Mouse (Mus musculus) kidney, embryonic 16.5 days (tissue): ENCODE data around the gene Rad21l. TPM values are rescaled to one million over a fixed set of nuclear protein-coding genes. Genes with fewer than 3 reads are reported as not detected.

Source experiments
- ATAC-seq: fragments of 200-750 bp; cut with Nextera tagmentation; 2 replicates; pipeline ENCODE4 v1.8.0; 2017; ENCODE audit warnings: moderate TSS enrichment; ENCODE audit not compliant: low FRiP score, low TSS enrichment
- H3K27ac ChIP-seq: fragments of 300-500 bp; sonication (generic); 2 replicates; pipeline ENCODE4 v1.5.1; 2014; ENCODE audit warnings: low read length
- H3K27me3 ChIP-seq: fragments of 300-500 bp; sonication (generic); 2 replicates; pipeline ENCODE4 v1.6.1; 2014; ENCODE audit warnings: low read length, control low read depth, mixed read lengths; ENCODE audit not compliant: insufficient read depth
- H3K36me3 ChIP-seq: fragments of 300-500 bp; sonication (generic); 2 replicates; pipeline ENCODE4 v1.6.1; 2014; ENCODE audit warnings: low read length, control low read depth, mixed read lengths; ENCODE audit not compliant: insufficient read depth
- H3K4me1 ChIP-seq: fragments of 300-500 bp; sonication (generic); 2 replicates; pipeline ENCODE4 v1.6.1; 2014; ENCODE audit warnings: low read length, control low read depth, mixed read lengths; ENCODE audit not compliant: insufficient read depth
- H3K4me2 ChIP-seq: fragments of 300-500 bp; sonication (generic); replicated peaks from 2 replicates; pipeline ENCODE4 v1.6.1; 2014; ENCODE audit warnings: low read depth, low read length
- H3K4me3 ChIP-seq: fragments of 300-500 bp; sonication (generic); 2 replicates; pipeline ENCODE4 v1.5.1; 2014; ENCODE audit warnings: mild to moderate bottlenecking, low read length
- H3K9ac ChIP-seq: fragments of 300-500 bp; sonication (generic); replicated peaks from 2 replicates; pipeline ENCODE4 v1.6.1; 2014; ENCODE audit warnings: low read length
- H3K9me3 ChIP-seq: fragments of 300-500 bp; sonication (generic); 2 replicates; pipeline ENCODE4 v1.6.1; 2016; ENCODE audit warnings: low read length, control low read depth
- WGBS: fragments of 180-500 bp; shearing (Covaris S2); extraction: QIAGEN DNeasy Blood & Tissue Kit; methylation state at CpG from one replicate; pipeline ENCODE4 v1.1.7; 2014; 5-methylcytosine and 5-hydroxymethylcytosine counted together
- polyA plus RNA-seq: library from polyadenylated mRNA; unstranded; fragments of >200 nt; fragmentation: Nextera tagmentation; extraction: Ambion mirVana; gene quantifications from 2 replicates; pipeline ENCODE4 v1.2.1, GENCODE M21; 2015

Rad21l gene
- polyA plus RNA-seq, 1 experiment from 2014 or later: not detected

- no peak overlapping the region for H3K4me2 ChIP-seq
- no peak for ATAC-seq
- no peak overlapping the region for H3K9ac ChIP-seq
- 59% methylated on average over 2 of the region's 2 CpGs for WGBS
- no peaks in the 10 kb centered on the region for H3K27me3 ChIP-seq
- no peaks in the 10 kb centered on the region for H3K36me3 ChIP-seq
- H3K9me3 ChIP-seq: no peaks in the 10 kb centered on the region
- H3K4me3 ChIP-seq: no peak overlapping the region
- no peak overlapping the region for H3K27ac ChIP-seq
- H3K4me1 ChIP-seq: no peaks in the 10 kb centered on the region
Measured at GRCm38 (mm10) chr2:151676234-151676633, 7.9 kb upstream of the Rad21l start.

GRCm38 (mm10) chr2:151670968-151671329 lies 2.6 kb upstream of the Rad21l start:
- H3K36me3 ChIP-seq: no peaks in the 10 kb centered on the region
- no peak overlapping the region for H3K27ac ChIP-seq
- ATAC-seq: no peak
- H3K27me3 ChIP-seq: peaks cover 6% of the 10 kb centered on the region
- H3K4me2 ChIP-seq: no peak overlapping the region
- 67% methylated on average over 1 of the region's 1 CpGs for WGBS
- H3K9me3 ChIP-seq: no peaks in the 10 kb centered on the region
- H3K9ac ChIP-seq: no peak overlapping the region
- no peak overlapping the region for H3K4me3 ChIP-seq
- H3K4me1 ChIP-seq: 0 out of 2 replicates have a peak, but pooled peaks cover 3% of the 10 kb centered on the region

DNA sequence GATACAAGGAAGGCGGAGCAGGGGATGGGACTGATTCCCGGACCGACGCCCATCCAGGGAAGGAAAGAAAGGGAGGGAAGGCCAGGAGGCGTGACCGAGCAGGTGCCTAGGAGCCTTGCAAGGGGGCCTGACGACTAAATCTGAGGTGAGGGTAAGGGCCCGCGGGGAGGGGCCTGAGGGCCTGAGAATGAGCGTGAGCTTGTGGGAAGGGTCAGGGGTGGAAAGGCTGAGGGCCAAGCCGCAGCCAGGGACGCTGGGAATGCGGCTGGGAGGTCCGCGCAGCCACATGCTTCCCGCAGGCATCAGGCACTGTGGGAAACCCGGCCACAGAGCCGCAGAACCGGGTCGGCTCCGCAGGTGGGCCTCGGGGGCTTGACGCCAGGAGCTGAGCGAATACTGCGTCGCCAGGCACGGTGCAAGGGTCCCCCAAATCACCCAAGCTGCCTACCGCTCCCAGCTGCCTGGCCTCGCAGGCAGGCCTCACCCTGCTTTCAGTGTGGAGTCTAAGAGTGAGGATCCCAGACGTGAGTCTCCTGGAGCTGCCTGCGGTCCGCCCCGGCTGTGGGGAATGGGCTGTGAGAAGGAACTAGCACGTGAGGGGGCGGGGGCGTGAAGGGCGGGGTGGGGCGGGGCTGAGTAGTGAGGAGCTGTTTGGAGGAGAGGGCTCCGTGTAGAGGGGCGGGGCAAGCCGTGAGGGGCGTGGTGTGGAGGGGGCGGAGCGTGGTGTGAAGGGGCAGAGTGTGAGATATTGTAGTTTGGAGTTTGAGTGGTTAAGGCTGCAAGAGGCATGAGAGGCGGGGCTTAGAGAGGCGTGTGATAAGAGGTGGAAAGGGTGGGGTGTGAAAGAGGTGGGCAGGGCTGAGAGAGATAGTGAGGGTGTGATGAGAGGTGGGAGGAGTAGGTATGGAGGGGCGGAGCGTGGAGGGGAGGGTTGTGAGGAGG lies 2.0 kb upstream of the Rad21l start:
- H3K9me3 ChIP-seq: no peaks in the 10 kb centered on the region
- 0 out of 2 replicates have a peak, but pooled peaks cover 3% of the 10 kb centered on the region for H3K4me1 ChIP-seq
- H3K9ac ChIP-seq: no peak overlapping the region
- H3K27me3 ChIP-seq: peaks cover 6% of the 10 kb centered on the region
- H3K4me2 ChIP-seq: no peak overlapping the region
- peak; percentile 73 for ATAC-seq
- H3K27ac ChIP-seq: no peak overlapping the region
- 39% methylated on average over 48 of the region's 48 CpGs for WGBS
- no peaks in the 10 kb centered on the region for H3K36me3 ChIP-seq
- H3K4me3 ChIP-seq: no peak overlapping the region; the same call in 1 of the 2 replicates

DNA sequence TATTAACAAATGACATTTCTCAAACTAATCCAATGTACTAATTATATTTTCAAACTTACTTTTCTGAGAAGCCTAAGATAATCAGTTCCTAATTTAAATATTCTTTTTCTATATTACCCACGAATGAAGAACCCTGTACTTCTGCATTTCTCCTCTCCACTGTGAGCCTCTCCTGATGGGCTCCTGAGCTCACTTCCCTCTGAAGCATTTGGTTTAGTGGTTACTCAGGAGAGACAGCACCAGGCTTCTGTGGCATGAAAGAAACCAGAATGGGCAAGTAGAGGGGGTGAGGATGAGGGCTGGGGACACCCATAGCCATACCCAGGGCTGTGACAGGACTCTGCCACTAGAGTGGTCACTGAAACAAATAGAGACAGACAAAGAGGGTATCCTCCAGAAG lies 16.3 kb downstream of the Rad21l start:
- H3K27me3 ChIP-seq: no peaks in the 10 kb centered on the region
- WGBS: 63% methylated on average over 1 of the region's 1 CpGs
- H3K36me3 ChIP-seq: no peaks in the 10 kb centered on the region
- ATAC-seq: no peak
- no peak overlapping the region for H3K9ac ChIP-seq
- H3K27ac ChIP-seq: no peak overlapping the region
- H3K4me3 ChIP-seq: no peak overlapping the region
- no peak overlapping the region for H3K4me2 ChIP-seq
- H3K4me1 ChIP-seq: no peaks in the 10 kb centered on the region
- no peaks in the 10 kb centered on the region for H3K9me3 ChIP-seq

DNA sequence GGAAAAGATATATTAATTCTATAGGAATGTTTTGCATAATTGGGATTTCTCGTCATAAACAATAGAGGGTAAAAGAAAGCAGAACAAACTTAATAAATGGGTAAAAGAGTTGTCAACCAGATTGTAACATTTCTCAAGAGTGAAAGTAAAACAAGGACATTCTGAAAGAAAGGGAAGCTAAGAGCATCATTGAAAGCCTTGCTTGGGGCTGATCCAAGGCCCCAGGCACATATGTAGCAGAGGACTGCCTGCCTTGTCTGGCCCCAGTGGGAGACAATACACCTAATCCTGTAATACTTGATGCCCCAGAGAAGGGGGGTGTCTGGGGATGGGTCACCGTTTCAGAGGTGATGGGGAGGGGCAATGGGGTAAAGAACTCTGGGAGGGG lies 32.3 kb downstream of the Rad21l start:
- no peak overlapping the region for H3K4me2 ChIP-seq
- H3K36me3 ChIP-seq: no peaks in the 10 kb centered on the region
- no peak overlapping the region for H3K4me3 ChIP-seq
- H3K27ac ChIP-seq: no peak overlapping the region
- WGBS: 73% methylated on average over 2 of the region's 2 CpGs
- peaks cover 23% of the 10 kb centered on the region for H3K27me3 ChIP-seq
- H3K9ac ChIP-seq: no peak overlapping the region
- ATAC-seq: no peak
- H3K4me1 ChIP-seq: peaks cover 9% of the 10 kb centered on the region
- no peaks in the 10 kb centered on the region for H3K9me3 ChIP-seq

DNA sequence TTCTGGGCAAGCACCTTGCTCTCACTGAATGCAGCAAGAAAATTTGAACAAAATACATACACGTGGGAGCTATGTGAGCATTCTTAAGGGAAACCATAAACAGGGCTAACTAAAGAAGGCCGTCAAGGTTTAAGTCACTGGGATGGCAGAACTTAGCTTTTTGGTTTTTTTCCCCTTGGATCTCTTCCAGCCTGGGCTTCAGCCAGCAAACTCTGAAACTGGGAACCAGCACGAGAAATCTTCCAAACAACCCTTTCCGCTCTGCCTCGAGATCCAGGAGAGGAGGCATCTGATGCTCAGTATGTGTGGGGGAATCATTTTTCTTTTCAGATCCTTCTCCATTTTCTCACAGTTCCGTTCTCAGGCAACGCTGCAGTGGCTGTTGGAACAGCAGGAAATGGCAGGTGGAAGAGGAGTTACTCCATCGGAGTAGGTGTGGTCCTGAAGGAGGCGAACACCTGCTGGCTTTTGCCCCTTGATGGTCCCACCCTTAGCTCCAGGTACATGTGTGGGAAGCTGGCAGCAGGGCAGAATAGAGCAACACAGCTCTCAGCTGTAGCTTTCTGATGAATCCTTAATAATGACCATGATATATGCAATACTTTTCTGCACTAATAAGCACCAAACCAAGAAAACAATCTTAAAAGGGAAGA lies 32.8 kb downstream of the Rad21l start:
- Histone ChIP-seq H3K36me3 (no peaks in the 10 kb centered on the region), H3K4me3 (no peak overlapping the region), H3K9me3 (no peaks in the 10 kb centered on the region), H3K9ac (no peak overlapping the region), H3K27me3 (peaks cover 28% of the 10 kb centered on the region), H3K4me1 (peaks cover 9% of the 10 kb centered on the region), H3K4me2 (no peak overlapping the region), H3K27ac (no peak overlapping the region)
- no peak for ATAC-seq
- WGBS: 62% methylated on average over 9 of the region's 9 CpGs

DNA sequence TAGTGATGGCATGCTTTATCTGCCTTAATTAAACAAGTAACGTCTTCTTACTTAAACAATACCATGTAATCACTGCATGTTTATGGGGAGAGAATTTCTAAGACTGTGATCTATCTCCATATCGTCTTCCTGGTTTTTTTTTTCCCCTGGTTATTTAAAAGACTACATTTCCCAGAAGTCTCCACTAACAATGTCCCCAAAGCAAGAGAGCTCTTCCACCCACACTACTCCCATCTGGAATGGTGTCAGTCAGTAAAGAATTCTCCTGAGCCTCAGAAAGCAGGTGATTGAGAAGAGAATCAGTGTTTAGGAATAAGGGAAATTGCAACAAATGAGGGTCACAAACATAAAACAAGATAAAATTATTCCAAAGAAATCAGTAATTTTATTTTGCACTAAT lies 33.4 kb downstream of the Rad21l start:
- ATAC-seq: no peak

GRCm38 (mm10) chr2:151632982-151633381 lies 35.4 kb downstream of the Rad21l start:
- Histone ChIP-seq H3K4me3 (no peak overlapping the region), H3K27ac (no peak overlapping the region), H3K27me3 (peaks cover 29% of the 10 kb centered on the region), H3K9me3 (no peaks in the 10 kb centered on the region), H3K36me3 (no peaks in the 10 kb centered on the region), H3K4me1 (peaks cover 9% of the 10 kb centered on the region), H3K4me2 (no peak overlapping the region), H3K9ac (no peak overlapping the region)
- WGBS: 42% methylated on average over 5 of the region's 5 CpGs
- no peak for ATAC-seq

More for the DNA sequence above, 33.4 kb downstream of the Rad21l start:
- Histone ChIP-seq H3K4me1 (peaks cover 9% of the 10 kb centered on the region), H3K36me3 (no peaks in the 10 kb centered on the region), H3K27ac (no peak overlapping the region), H3K4me3 (no peak overlapping the region), H3K4me2 (no peak overlapping the region), H3K9me3 (no peaks in the 10 kb centered on the region), H3K9ac (no peak overlapping the region), H3K27me3 (peaks cover 29% of the 10 kb centered on the region)
- 40% methylated on average over 2 of the region's 2 CpGs for WGBS

GRCm38 (mm10) chr2:151632159-151632814 lies 36.0 kb downstream of the Rad21l start, which contains the start of gene Snph:
TSS of gene Snph (minus strand) at chr2:151632593.
- Histone ChIP-seq H3K4me1 (peaks cover 9% of the 10 kb centered on the region), H3K9me3 (no peaks in the 10 kb centered on the region), H3K4me2 (peak within 1 kb of the TSS; percentile 90), H3K9ac (peak within 1 kb of the TSS; percentile 66), H3K27ac (no peak within 1 kb of the TSS), H3K27me3 (peaks cover 29% of the 10 kb centered on the region), H3K36me3 (no peaks in the 10 kb centered on the region), H3K4me3 (peak within 1 kb of the TSS; percentile 63)
- WGBS: under 1% methylated on average over 43 of the region's 47 CpGs
- peak; percentile 89 for ATAC-seq
